Mouse (Mus musculus): ENCODE data around the gene C2cd5.
A peak's percentile ranks its signal among the peaks of the same experiment; 100 is the strongest.
"Not testable (repeated sequence)": the region's sequence is repeated elsewhere in the genome, so short reads cannot be mapped to it uniquely, and the experiment has no call there.

C2cd5 gene

DNA sequence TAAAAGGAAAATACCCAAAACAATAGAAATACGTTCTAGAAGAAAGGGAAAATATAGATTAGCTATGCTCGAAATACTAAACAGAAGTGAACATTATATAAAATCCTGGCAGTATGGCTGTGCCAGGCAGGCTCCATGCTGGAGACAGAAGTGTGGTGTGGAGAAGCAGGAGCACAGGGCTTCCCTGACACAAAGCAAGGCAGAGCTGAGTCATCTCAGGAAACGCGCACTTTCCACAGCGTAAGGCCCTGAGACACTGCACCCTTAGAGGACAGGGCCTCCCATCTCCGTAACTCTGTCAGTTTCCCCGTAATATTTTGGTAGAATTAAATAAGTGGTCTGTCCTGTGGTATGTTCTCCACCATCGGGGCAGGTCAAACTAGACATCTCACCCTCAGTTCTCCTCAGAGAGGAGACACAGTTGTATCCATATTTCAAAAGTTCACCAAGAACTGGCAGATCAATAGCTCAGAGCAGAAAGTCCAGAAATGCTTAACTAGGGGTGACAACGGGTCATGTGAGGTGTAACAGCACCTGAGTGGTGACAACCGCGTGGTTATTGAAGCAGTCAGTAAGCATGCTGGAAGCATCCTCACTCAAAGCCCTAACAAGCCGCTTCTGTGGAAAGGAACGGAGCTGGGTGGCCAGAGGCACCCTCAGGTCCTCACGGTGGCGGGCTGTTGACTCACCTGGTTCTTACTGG is 87.3 kb downstream of the C2cd5 start:
- no peak for DNase-seq

DNA sequence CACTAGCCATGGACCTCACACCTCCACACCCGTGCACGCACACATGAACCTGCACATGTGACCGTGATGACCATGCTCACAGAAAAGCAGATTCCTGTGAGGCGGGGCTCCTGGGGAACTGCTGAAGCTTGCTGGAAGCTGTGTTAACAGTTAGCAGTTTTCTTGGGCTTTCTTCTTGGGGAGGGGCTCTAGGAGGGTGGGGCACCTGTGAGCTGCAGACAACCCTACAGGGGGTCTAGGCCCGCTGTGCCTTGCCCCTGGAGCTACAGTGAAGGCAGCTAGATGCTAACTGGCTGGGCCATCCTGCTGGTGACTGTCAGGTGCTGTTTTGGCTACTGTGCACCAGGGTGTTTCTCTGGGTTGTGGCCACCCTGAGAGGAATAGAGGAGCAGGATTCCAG is 91.1 kb downstream of the C2cd5 start:
- DNase-seq = no peak

DNA sequence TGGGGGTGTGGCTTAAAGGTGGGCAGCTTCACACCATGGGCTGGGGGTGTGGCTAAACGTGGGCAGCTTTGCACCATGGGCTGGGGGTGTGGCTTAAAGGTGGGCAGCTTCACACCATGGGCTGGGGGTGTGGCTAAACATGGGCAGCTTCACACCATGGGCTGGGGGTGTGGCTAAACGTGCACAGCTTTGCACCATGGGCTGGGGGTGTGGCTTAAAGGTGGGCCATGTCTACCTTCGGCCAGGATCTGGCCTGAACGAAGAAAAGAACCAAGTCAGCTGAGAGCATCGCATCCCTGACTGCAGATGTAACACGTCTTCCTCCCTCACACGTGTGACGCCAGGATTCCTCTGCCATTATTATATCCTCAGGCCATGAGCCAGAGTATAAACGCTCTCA is 94.7 kb downstream of the C2cd5 start:
- DNase-seq = not testable (repeated sequence)

DNA sequence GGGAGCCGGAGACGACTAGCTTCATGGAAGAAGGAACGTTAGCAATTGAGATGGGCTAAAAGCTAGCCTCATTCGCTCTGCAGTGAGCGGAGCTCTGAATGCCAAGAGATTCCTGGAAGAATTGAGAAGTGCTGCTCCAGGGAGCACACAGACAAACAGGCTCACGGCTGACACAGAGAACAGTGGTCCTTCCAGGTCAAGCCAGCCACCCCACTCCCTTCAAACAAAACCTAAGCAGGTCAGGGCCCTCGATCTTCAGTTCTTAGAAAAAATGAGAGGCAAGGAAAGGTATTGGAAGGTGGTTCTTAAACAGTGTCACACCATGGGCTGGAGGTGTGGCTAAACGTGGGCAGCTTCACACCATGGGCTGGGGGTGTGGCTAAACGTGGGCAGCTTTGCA is 95.1 kb downstream of the C2cd5 start:
- DNase-seq = no peak

DNA sequence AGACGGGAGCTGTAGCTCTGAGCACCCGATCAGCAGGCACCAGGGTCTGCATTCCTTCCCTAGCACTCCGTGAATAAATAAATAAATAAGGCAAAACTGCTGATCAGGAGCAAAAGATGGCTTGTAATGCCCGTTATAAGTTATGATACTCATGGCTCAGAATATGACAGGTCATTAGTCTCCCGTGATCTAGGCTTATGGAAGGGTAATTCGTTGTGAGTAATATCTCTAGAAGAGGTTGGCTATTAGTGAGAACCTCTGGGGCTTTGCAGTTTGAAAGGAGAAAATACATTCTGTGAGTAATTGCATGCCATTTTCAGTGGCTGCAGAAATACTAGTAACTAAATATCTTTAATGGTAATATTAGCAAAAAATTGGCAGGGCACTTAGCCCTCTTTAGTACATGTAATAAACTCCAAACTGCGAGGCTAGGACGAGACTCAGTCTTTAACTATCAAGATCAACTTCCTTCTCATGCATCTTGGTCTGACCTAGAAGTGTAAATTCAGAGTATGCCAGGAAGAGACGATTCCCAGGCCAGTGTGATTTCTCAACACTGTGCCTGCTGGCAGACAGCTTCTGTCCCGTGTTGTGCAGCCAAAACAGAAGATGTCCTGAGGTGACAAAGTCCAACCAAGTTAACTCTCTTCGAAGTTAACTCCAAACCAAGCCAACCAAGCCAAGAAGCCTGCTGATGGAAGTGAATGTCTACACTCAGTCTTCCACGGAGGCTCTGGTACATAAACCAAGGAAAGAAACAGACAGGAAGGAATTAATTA is 101.5 kb downstream of the C2cd5 start:
- DNase-seq = peak; percentile 30

DNA sequence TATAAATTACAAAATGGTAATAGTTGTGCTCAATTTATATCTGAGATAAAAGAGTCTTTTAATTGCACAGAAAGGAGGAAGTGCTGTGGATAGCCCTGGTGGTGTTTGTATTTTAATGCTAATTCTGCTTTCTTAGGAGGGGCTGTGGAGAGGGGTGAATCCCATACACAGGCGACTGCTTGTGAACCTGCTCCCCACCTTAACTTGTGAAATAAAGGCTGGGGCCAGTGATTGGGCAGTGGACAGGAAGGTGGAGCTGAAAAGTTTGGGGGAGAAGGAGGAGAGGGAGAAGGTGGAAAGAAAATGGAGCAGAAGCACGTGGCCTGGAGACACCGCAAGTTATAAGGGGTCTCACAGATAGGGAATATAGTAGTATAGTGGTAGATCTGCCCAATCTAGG is 103.1 kb downstream of the C2cd5 start:
- DNase-seq = no peak

DNA sequence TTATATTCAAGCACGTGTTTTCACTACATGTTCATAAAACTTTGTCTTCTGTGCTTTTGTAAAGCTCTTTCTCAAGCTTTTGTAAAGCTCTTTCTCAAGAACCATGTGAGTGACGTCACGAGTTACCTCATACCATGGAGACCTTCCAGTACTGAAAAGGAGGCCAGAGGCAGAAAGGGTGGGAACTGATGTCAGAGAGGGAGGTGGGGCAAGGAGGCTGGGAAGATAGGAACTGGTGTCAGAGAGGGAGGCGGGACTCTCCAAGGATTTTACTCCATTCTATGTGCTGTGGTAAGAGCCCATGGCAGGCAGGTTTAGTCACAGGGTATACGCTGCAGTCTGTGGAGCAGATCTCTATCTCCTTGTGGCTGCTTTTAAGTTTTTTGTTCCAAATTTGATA is 104.4 kb downstream of the C2cd5 start:
- peak; percentile 60 for DNase-seq

DNA sequence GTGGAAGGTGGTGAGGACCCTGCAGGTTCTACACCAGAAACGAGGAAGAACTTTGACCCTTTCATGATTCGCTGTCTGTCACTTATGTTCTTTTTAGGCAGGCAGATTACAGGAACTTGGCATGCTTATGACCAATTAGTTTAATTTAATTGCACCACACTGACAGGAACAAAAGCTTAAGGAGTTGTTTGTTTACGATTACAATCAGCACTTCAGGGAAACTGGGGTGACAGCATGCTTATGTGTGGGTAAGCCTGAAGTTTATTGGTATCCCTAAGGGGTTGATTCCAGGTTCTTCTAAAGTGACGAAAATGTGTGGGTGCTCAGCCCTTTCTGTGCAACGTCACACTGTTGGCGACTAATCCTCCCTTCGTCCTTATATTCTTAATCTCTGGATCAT is 105.1 kb downstream of the C2cd5 start:
- no peak for DNase-seq

DNA sequence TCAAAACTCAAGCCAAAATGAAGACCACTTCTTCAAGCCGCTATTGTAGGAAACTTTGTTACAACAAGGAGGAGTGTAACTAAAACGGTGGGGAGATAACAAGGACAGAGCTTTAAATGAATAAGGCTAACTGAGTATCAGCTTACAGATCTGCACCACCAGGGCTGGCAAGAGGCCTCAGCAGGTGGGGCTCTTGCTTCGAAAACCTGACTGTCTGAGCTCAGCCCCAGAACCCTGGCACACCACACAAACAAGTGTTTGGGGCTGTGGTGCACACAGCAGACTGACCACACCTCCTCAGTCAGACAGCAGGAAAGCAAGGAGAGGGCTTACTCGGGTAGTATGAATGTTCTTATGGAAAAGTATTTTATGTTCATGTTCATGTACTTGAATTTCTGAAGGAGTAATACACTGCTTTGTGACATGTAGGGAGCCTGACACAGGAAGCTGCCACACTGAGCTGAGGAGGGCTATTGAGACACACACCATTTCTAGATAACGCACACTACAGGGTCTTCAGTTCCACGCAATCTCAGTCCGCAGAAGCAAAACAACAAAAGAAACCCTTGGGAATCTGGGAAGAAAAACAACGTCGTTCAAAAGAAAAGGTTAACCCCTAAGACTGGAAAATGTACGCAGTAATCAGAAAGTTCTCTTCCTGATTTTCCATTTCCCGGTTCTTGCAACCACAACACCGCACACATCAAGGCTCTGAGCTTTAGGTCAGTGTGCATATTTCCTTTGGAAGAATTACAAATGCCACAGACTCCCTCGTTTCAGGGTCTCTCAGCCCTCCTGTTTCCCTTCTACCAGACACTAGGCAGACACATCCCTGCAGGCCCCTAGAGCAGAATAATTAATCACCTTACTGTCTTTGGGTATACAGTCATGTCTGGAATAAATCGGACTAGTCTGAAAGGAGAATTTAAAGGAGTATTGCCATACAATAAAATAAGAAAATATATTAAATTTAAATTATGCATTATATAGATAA is 105.9 kb downstream of the C2cd5 start:
- DNase-seq = no peak

DNA sequence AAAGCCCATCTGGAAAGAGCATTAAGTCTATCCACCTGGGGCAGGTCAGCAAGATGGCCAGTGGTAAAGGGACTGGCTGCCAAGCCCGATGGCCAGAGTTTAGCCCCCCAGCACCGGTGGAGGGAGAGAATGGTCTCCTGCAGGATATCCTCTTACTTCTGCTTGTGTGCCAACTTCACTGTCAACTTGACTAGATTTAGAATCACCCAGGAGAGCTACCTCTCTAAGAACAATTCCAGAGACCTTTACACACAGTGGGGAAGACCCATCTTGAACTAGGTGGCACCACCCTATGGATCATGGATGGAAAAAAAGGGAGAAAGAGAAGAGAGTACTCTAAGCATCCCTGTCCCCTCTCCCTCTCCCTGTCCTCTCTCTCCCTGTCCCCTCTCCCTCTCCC is 107.0 kb downstream of the C2cd5 start:
- no peak for DNase-seq

DNA sequence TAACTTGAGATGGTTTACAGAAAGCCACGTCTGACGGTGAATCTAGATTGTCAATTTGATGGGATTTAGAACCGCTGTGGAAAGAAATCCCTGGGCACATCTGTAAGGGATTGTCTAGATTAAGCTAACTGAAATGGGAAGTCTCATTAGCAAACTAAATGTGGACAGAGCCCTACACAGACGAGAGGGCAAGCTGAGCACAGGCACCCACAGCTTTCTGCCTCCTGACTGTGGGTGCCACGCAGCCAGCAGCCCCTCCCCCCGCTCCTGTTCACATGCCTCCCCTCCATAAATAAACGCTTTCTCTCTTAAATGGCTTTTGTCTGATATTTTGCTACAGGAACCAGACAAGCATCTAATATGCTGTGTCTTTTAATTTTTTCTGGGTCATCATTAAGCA is 107.8 kb downstream of the C2cd5 start:
- DNase-seq = no peak

DNA sequence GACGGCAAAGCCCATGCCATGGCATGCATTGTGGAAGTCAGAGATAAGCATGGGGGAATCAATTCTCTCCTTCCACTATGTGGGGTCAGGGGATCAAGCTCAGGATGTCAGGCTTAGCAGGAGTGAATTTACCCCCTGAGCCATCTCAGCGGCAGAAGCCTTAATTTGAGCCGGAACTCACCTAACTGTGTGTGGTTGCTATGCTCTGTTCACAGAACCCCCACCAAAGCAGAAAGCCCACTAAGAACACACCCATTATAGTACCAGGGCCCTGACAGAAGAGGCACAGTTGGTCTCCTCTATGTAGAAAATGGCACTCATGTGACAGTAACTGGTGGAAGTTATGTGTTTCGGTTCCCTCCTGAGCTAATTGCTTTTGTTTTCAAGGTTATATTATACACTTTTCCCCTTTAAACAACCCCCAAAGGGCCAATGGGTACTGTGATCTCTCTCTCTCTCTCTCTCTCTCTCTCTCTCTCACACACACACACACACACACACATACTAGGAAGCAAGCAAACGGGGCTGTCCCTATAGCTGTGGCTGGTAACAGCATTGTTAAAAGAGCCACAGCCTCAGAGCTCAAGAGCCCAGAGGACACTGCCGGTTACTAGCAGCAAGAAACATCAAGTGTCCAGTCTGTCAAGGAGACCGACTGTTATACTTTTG is 108.4 kb downstream of the C2cd5 start:
- no peak for DNase-seq

DNA sequence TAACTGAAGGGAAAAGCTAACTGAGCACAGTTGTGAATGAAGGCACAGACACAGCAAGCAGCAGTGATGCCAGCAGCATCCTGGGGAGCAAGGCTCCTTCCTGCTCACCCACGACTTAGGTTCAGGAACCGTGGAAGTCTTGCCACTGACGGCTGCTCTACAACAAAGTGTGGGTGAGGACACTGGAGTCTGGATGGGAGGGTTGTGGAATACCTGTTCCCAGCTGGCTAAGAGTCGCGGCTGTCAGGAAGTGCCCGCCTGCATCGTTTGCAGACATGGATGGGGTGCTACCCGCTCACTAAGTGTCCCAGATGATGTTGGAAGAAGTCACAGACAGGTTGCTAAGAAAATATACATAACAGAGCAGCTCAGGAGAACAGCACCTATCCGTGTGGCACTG is 109.4 kb downstream of the C2cd5 start:
- no peak for DNase-seq

DNA sequence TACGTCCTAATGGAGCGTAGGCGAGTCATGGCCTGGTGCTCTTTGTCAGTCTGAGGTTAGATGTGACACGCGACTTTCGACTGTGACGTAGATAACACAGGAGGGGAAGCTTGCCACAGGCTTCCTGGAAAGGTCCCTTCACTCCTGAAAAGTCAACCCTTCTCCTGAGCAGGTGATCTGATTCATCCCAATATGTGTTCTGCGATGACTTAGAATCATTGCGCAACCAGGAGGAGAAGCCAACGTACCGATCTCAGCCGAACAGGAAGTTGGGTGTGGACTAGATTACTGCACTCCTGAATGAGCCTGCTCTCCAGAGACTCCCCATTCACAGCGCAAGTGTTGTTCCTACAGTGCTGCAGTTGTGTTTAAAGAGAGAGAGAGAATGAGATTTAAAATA is 110.4 kb downstream of the C2cd5 start:
- DNase-seq = no peak

DNA sequence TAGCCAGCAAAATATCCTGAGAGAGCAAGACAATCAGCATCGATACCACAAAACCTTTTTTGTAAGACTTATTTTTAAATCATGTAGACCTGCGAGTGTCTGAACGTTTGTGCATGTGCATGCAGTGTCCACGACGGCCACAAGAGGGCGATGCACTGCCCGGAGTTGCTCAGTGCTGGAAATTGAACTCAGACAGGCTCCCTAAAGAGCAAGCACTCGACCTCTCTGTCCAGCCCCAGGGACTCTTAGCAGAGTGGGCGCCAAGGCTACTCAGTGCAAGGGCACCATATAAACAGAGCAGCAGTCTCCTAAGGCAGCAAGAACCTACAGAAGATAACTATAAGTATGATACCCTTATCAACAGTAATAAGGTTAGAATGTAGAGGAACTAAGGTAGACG is 111.2 kb downstream of the C2cd5 start:
- peak; percentile 76 for DNase-seq

DNA sequence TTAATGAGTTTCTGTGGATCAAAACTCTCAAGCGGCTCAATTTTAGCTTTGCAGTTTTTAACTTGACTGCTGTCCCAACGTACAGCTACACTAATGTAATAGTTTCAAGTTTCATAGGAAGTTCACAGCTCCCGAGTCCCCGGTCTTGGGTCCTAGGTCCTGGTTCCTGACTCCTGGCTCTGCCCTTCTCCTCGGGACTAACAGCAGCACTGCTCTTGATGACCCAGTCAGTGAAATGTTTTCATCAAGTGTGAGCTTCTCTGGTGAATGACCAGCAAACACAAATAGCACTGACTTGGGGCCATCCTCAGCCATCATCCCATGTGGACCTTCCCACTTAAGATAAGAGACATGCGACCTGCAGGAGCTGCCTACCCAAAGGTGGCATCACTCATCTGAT is 111.7 kb downstream of the C2cd5 start:
- DNase-seq = no peak

DNA sequence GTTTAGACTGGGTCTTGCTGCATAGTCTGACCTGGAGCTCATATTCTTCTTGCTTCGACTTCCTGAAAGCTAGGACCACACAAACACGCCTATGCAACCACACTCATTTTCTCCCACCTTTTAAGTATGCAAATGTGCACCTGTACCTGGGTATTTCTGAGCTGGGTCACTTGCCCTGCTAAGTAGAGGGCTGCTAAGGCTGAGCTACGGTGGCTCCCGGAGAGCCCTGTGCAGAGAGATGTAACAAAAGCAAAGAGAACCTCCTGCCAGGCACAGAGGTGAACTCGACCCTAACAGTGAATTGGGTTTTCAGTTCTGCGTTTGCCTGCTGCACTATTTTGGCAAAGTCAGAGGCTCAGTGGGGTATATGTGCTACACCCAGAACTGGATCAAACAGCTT is 112.3 kb downstream of the C2cd5 start:
- DNase-seq = no peak

DNA sequence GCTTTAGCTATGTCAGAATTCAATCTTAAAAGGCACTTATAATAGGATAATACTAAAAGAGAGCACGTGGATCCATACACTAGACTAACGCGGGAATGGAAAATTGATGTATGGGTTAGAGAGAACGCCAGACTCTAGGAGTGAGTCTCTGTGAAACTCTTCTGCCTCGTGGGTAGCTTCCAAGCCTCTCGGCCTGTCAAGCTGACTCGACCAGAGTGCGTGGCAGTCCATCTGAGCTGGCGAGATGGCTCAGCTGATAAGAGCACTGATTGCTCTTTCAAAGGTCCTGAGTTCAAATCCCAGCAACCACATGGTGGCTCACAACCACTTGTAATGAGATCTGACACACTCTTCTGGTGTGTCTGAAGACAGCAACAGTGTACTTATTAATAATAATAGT is 113.2 kb downstream of the C2cd5 start:
- DNase-seq = not testable (repeated sequence)

DNA sequence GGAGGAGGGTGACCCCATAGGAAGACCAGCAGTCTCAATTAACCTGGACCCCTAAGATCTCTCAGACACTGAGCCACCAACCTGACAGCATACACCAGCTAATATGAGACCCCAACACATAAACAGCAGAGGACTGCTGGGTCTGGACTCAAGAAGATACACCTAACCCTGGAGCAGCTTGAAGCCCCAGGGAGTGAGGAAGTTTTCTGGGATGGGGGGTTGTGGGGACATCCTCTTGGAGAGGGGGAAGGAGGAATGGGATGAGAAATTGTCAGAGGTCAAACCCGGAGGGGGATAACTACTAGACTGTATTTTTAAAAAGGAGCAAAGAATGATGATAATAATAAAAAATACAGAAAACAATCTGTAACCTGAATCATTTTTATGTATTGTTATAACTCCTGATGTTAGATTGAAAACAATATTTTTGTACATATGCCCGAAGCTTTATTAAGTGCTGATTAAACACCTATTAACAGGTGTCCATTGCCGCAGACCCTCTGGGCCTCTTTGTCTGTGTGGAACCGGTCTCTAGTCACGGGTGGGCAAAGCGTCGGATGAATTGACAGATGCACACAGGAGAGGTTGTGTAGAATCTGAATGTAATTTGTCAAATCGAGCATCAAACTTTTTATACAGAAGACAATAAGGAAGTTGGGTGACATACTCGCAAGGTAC is 114.2 kb downstream of the C2cd5 start:
- not testable (repeated sequence) for DNase-seq

DNA sequence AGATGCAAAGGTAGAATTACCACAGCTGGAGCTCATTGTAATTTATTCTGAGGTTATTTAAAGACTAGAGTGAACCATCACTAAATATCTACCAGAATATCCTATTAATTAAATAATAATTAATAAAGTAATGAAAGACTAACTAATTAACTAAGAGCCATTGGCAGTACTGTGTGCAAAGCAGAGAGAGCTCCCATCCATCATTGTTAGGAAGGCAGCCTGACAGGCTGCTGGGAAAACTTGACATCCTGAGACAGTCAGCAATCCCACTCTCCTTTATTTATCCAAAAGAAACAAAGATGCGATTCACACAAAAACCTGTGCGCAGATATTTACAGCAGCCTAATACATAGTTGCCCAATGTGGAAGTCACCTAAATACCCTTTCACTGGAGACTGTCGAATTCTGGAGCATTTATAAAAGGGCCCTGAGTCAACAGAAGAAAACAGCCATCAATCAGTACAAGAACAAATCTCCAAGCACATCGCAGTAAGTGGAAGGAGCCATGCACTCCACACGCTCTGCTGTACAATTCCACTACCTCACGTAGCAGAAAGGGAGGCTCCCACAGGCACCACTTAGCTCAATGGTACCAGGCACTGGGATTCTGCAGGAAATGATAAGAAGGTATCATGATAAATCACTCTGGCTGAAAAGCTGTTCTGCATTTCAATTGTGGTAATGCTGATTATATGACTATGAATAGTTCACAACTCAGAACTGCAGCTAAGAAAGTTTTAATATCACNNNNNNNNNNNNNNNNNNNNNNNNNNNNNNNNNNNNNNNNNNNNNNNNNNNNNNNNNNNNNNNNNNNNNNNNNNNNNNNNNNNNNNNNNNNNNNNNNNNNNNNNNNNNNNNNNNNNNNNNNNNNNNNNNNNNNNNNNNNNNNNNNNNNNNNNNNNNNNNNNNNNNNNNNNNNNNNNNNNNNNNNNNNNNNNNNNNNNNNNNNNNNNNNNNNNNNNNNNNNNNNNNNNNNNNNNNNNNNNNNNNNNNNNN is 120.0 kb downstream of the C2cd5 start:
- no peak for DNase-seq

DNA sequence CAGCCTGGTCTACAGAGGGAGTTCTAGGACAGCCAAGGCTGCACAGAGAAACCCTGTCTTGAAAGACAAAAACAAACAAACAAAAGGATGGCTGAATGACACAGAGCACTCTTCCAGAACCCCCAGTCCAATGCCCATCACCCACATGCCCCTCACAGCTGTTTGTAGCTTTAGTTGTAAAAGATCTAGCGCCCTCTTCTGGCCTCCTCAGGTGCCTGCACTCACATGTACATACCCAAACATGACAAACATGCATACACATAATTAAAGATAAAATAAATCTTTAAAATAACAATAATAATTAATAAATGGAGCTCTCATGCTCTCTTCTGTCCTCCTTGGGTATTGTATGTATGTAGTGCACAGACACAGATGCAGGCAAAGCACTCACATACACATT is 122.7 kb downstream of the C2cd5 start:
- DNase-seq = no peak

Measured in lung, postnatal 10 days (tissue).